In the genomic region with DNA sequence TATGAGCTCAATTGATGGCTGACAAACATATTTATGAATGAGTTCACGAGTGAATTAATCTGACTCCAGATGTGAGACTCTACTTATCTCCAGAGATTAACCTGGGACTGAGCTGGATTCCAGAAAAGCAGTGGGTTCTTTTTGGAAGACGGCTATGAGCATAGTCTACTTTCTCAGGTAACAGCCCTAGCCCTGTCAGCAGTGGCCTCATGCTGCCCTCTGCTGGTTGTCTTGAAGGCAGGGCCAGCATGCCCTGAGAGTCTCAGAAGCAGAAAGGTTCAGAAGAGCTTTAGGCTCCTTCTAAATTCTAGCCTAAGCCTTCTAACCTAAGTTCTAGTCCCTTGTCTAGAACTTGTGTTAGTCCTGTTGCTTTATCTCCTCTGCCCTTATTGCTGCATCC, we compare ENCODE assay signal across 8 mouse cellular contexts. TPM values are rescaled to one million over a fixed set of nuclear protein-coding genes. Genes with fewer than 3 reads are reported as not detected.
DNase-seq lines count a peak whose midpoint lies in the region; ATAC-seq and TF ChIP-seq lines count a peak whose summit lies in the region.
"Had no signal": no experiment of that assay in that cellular context is flagged by ENCODE, and none has a peak within 500 bp of the region (broad histone marks: within the 10 kb centered on the region; RNA-seq: fewer than 3 reads in every experiment).

No protein-coding gene starts in this region.

- DNase-seq in layer of hippocampus, adult 11-12 months (ENCODE audit: low spot score), result peak; percentile 22
- DNase-seq in layer of hippocampus, adult 9-10 months (ENCODE audit: low spot score), result no peak
- peak; percentile 9 for DNase-seq in adipocyte (ENCODE audit: low spot score)
- peak; percentile 56 for DNase-seq in embryo, embryonic 10.5 days (ENCODE audit: low spot score)
- DNase-seq in kidney, postnatal 14 days, result peak; percentile 49
- DNase-seq in lung, postnatal 0 days (ENCODE audit: low spot score), result peak; percentile 53

- no peak overlapping the region for H3K27ac ChIP-seq in lung, postnatal 0 days (ENCODE audit: low read length)
- no peak overlapping the region for H3K27ac ChIP-seq in testis, adult 2 months (ENCODE audit: control insufficient read depth, insufficient read depth, low read depth, low read length)

- no peak overlapping the region for H3K4me2 ChIP-seq in lung, postnatal 0 days (replicated peaks; ENCODE audit: low read depth, low read length)

- no peak for TF ChIP-seq EP300 in lung, postnatal 0 days (IDR thresholded peaks at IDR 0.05)

- peak; percentile 84 for TF ChIP-seq CTCF in lung, postnatal 0 days (IDR thresholded peaks at IDR 0.05)
- TF ChIP-seq CTCF in testis, adult 2 months (IDR thresholded peaks at IDR 0.05; ENCODE audit: control insufficient read depth, insufficient read depth, insufficient replicate concordance, low read depth, low read length), result peak; percentile 71; the same call in 1 of the 2 replicates

- no peak overlapping the region for H3K9ac ChIP-seq in lung, postnatal 0 days (replicated peaks; ENCODE audit: low read depth)

- WGBS in lung, postnatal 0 days, result 18% methylated on average over 2 of the region's 2 CpGs

- H3K36me3 ChIP-seq in lung, postnatal 0 days (ENCODE audit: insufficient read depth, low read length), result no peaks in the 10 kb centered on the region
- H3K36me3 ChIP-seq in testis, adult 2 months (ENCODE audit: control insufficient read depth, insufficient read depth, low read length), result no peaks in the 10 kb centered on the region

- ATAC-seq in lung, postnatal 0 days, result peak; percentile 54

- H3K9me3 ChIP-seq in lung, postnatal 0 days (ENCODE audit: low read length), result no peaks in the 10 kb centered on the region

- no peak for TF ChIP-seq POLR2A in testis, adult 2 months (IDR thresholded peaks at IDR 0.05; ENCODE audit: control insufficient read depth, low read depth, low read length)

- no peak overlapping the region for H3K4me3 ChIP-seq in lung, postnatal 0 days (ENCODE audit: low read depth, low read length)
- H3K4me3 ChIP-seq in testis, adult 2 months (ENCODE audit: control insufficient read depth, low read depth, low read length), result no peak overlapping the region

- no peaks in the 10 kb centered on the region for H3K4me1 ChIP-seq in lung, postnatal 0 days (ENCODE audit: insufficient read depth, low read depth, low read length)
- H3K4me1 ChIP-seq in testis, adult 2 months (ENCODE audit: control insufficient read depth, insufficient read depth, low read length), result no peaks in the 10 kb centered on the region

- no peaks in the 10 kb centered on the region for H3K27me3 ChIP-seq in lung, postnatal 0 days (replicated peaks; ENCODE audit: insufficient read depth, low read length)
- H3K27me3 ChIP-seq in testis, adult 2 months (ENCODE audit: control insufficient read depth, insufficient read depth, low read length), result no peaks in the 10 kb centered on the region

RNA-seq across cellular contexts. Expression of a gene that starts 11.4 kb away (rescaled TPM):
- 0.76 and 1.3 TPM in 2 replicates for polyA plus RNA-seq in lung, postnatal 0 days (2015; fragmentation: Nextera tagmentation; extraction: Ambion mirVana)
- polyA plus RNA-seq in testis, adult 2 months (2012; rRNA removed), result 0.12 and 0.14 TPM in 2 replicates
- polyA plus RNA-seq: frontal cortex, adult 2 months had no signal

RNA-seq across cellular contexts. Expression of a gene that starts 22.3 kb away (rescaled TPM):
- polyA plus RNA-seq in lung, postnatal 0 days (2015; fragmentation: Nextera tagmentation; extraction: Ambion mirVana), result 1,484 and 1,674 TPM in 2 replicates
- polyA plus RNA-seq in testis, adult 2 months (2012; rRNA removed), result 0.15 and 0.20 TPM in 2 replicates
- polyA plus RNA-seq: frontal cortex, adult 2 months had no signal

RNA-seq across cellular contexts. Expression of a gene that starts 31.1 kb away (rescaled TPM):
- 4,795 and 4,929 TPM in 2 replicates for polyA plus RNA-seq in lung, postnatal 0 days (2015; fragmentation: Nextera tagmentation; extraction: Ambion mirVana)
- polyA plus RNA-seq in testis, adult 2 months (2012; rRNA removed), result not detected in 2 replicates
- polyA plus RNA-seq: frontal cortex, adult 2 months had no signal

RNA-seq across cellular contexts. Expression of a gene that starts 57.8 kb away (rescaled TPM):
- polyA plus RNA-seq in lung, postnatal 0 days (2015; fragmentation: Nextera tagmentation; extraction: Ambion mirVana), result 2.5 and 3.1 TPM in 2 replicates
- 0.13 and 0.16 TPM in 2 replicates for polyA plus RNA-seq in testis, adult 2 months (2012; rRNA removed)

Comparison
In these comparisons a context has a peak if more than half of its experiments do, and no peak if none do; other contexts are left out.
1. RNA of a gene that starts 22.3 kb away (polyA plus RNA-seq): 1,484 to 1,674 TPM in lung, postnatal 0 days; 0.15 to 0.20 TPM in testis, adult 2 months; every median in the first group is over 1,000 times any median in the second.
2. RNA of a gene that starts 31.1 kb away (polyA plus RNA-seq): 4,795 to 4,929 TPM in lung, postnatal 0 days; not detected in testis, adult 2 months; every median in the first group is over 1,000 times any median in the second.